Mouse (Mus musculus): ENCODE results near the gene Gm15080.
"Not testable (repeated sequence)": the region's sequence is repeated elsewhere in the genome, so short reads cannot be mapped to it uniquely, and the experiment has no call there.

The Gm15080 gene

GRCm38 (mm10) chrX:147992693-147993092 lies at the start of gene Gm15080:
Gene Gm15080, plus strand, starts transcription at chrX:147992993.
- DNase-seq (ENCODE audit: low spot score): not testable (repeated sequence)
